Mouse (Mus musculus): ENCODE results near the gene Plbd2. TPM values are rescaled to one million over a fixed set of nuclear protein-coding genes. Genes with fewer than 3 reads are reported as not detected.

Gene Plbd2
- polyA plus RNA-seq, 1 experiment from 2014 or later = 33.6 TPM

- no peak for DNase-seq (ENCODE audit: low spot score)
- no peak overlapping the region for H3K27ac ChIP-seq (ENCODE audit: low read depth, low read length)
- 84% methylated on average over 7 of the region's 7 CpGs for WGBS
- no peak overlapping the region for H3K9ac ChIP-seq (ENCODE audit: low read length)
- peaks cover 3% of the 10 kb centered on the region; the same call in 1 of the 2 replicates for H3K4me1 ChIP-seq (ENCODE audit: control insufficient read depth, insufficient read depth, low read length)
- no peak overlapping the region for H3K4me3 ChIP-seq (ENCODE audit: low read depth, low read length)
- no peaks in the 10 kb centered on the region for H3K27me3 ChIP-seq (ENCODE audit: control insufficient read depth, insufficient read depth, low read length)
- no peak overlapping the region for H3K4me2 ChIP-seq (ENCODE audit: low read depth)
- no peaks in the 10 kb centered on the region for H3K9me3 ChIP-seq (ENCODE audit: control insufficient read depth, low read length)
- ATAC-seq (ENCODE audit: insufficient read depth, low FRiP score, low TSS enrichment) = no peak
- no peaks in the 10 kb centered on the region for H3K36me3 ChIP-seq (ENCODE audit: control insufficient read depth, insufficient read depth, low read length)
These were observed 12.0 kb upstream of the Plbd2 start for GRCm38 (mm10) chr5:120515451-120515850.

GRCm38 (mm10) chr5:120514754-120515153 lies 11.3 kb upstream of the Plbd2 start:
- Histone ChIP-seq H3K27ac (ENCODE audit: low read depth, low read length) (no peak overlapping the region), H3K9me3 (ENCODE audit: control insufficient read depth, low read length) (no peaks in the 10 kb centered on the region), H3K4me3 (ENCODE audit: low read depth, low read length) (no peak overlapping the region), H3K27me3 (ENCODE audit: control insufficient read depth, insufficient read depth, low read length) (no peaks in the 10 kb centered on the region), H3K9ac (ENCODE audit: low read length) (no peak overlapping the region), H3K36me3 (ENCODE audit: control insufficient read depth, insufficient read depth, low read length) (no peaks in the 10 kb centered on the region), H3K4me2 (ENCODE audit: low read depth) (no peak overlapping the region), H3K4me1 (ENCODE audit: control insufficient read depth, insufficient read depth, low read length) (peaks cover 3% of the 10 kb centered on the region; the same call in 1 of the 2 replicates)
- DNase-seq (ENCODE audit: low spot score) = no peak
- WGBS = 36% methylated on average over 4 of the region's 4 CpGs
- ATAC-seq (ENCODE audit: insufficient read depth, low FRiP score, low TSS enrichment) = no peak

GRCm38 (mm10) chr5:120514031-120514677 lies 10.7 kb upstream of the Plbd2 start:
- 83% methylated on average over 9 of the region's 9 CpGs for WGBS
- no peak for ATAC-seq (ENCODE audit: insufficient read depth, low FRiP score, low TSS enrichment)

GRCm38 (mm10) chr5:120512911-120513555 lies 9.6 kb upstream of the Plbd2 start:
- ATAC-seq (ENCODE audit: insufficient read depth, low FRiP score, low TSS enrichment) (peak; percentile 38; the same call in 1 of the 2 replicates), DNase-seq (ENCODE audit: low spot score) (no peak)
- no peak overlapping the region for H3K4me2 ChIP-seq (ENCODE audit: low read depth)

More at GRCm38 (mm10) chr5:120514031-120514677, 10.7 kb upstream of the Plbd2 start:
- DNase-seq (ENCODE audit: low spot score) = no peak
- Histone ChIP-seq H3K4me3 (ENCODE audit: low read depth, low read length) (no peak overlapping the region), H3K27ac (ENCODE audit: low read depth, low read length) (no peak overlapping the region), H3K4me2 (ENCODE audit: low read depth) (no peak overlapping the region), H3K27me3 (ENCODE audit: control insufficient read depth, insufficient read depth, low read length) (no peaks in the 10 kb centered on the region), H3K36me3 (ENCODE audit: control insufficient read depth, insufficient read depth, low read length) (no peaks in the 10 kb centered on the region), H3K4me1 (ENCODE audit: control insufficient read depth, insufficient read depth, low read length) (peaks cover 3% of the 10 kb centered on the region; the same call in 1 of the 2 replicates), H3K9ac (ENCODE audit: low read length) (no peak overlapping the region), H3K9me3 (ENCODE audit: control insufficient read depth, low read length) (no peaks in the 10 kb centered on the region)

GRCm38 (mm10) chr5:120511643-120512220 lies 8.3 kb upstream of the Plbd2 start:
- 36% methylated on average over 14 of the region's 14 CpGs for WGBS
- Histone ChIP-seq H3K4me2 (ENCODE audit: low read depth) (peak overlapping the region; percentile 52), H3K27me3 (ENCODE audit: control insufficient read depth, insufficient read depth, low read length) (no peaks in the 10 kb centered on the region), H3K27ac (ENCODE audit: low read depth, low read length) (no peak overlapping the region), H3K9me3 (ENCODE audit: control insufficient read depth, low read length) (no peaks in the 10 kb centered on the region), H3K9ac (ENCODE audit: low read length) (no peak overlapping the region), H3K4me1 (ENCODE audit: control insufficient read depth, insufficient read depth, low read length) (peaks cover 3% of the 10 kb centered on the region; the same call in 1 of the 2 replicates), H3K36me3 (ENCODE audit: control insufficient read depth, insufficient read depth, low read length) (no peaks in the 10 kb centered on the region), H3K4me3 (ENCODE audit: low read depth, low read length) (peak overlapping the region; percentile 37)
- DNase-seq (ENCODE audit: low spot score) (no peak), ATAC-seq (ENCODE audit: insufficient read depth, low FRiP score, low TSS enrichment) (no peak)

More at GRCm38 (mm10) chr5:120512911-120513555, 9.6 kb upstream of the Plbd2 start:
- Histone ChIP-seq H3K27ac (ENCODE audit: low read depth, low read length) (no peak overlapping the region), H3K9me3 (ENCODE audit: control insufficient read depth, low read length) (no peaks in the 10 kb centered on the region), H3K36me3 (ENCODE audit: control insufficient read depth, insufficient read depth, low read length) (no peaks in the 10 kb centered on the region), H3K9ac (ENCODE audit: low read length) (no peak overlapping the region), H3K27me3 (ENCODE audit: control insufficient read depth, insufficient read depth, low read length) (no peaks in the 10 kb centered on the region), H3K4me3 (ENCODE audit: low read depth, low read length) (no peak overlapping the region), H3K4me1 (ENCODE audit: control insufficient read depth, insufficient read depth, low read length) (peaks cover 3% of the 10 kb centered on the region; the same call in 1 of the 2 replicates)
- 33% methylated on average over 15 of the region's 15 CpGs for WGBS

GRCm38 (mm10) chr5:120510982-120511642 lies 7.7 kb upstream of the Plbd2 start, which contains the start of gene Slc8b1:
Slc8b1 (plus strand) TSS chr5:120511168.
- Histone ChIP-seq H3K9ac (ENCODE audit: low read length) (peak within 1 kb of the TSS; percentile 7), H3K36me3 (ENCODE audit: control insufficient read depth, insufficient read depth, low read length) (no peaks in the 10 kb centered on the region), H3K27ac (ENCODE audit: low read depth, low read length) (no peak within 1 kb of the TSS), H3K4me2 (ENCODE audit: low read depth) (peak within 1 kb of the TSS; percentile 52), H3K27me3 (ENCODE audit: control insufficient read depth, insufficient read depth, low read length) (no peaks in the 10 kb centered on the region), H3K9me3 (ENCODE audit: control insufficient read depth, low read length) (no peaks in the 10 kb centered on the region), H3K4me1 (ENCODE audit: control insufficient read depth, insufficient read depth, low read length) (peaks cover 3% of the 10 kb centered on the region; the same call in 1 of the 2 replicates), H3K4me3 (ENCODE audit: low read depth, low read length) (peak within 1 kb of the TSS; percentile 37)
- peak; percentile 79 for ATAC-seq (ENCODE audit: insufficient read depth, low FRiP score, low TSS enrichment)
- DNase-seq (ENCODE audit: low spot score) = peak; percentile 93
- 1% methylated on average over 36 of the region's 36 CpGs for WGBS

- DNase-seq (ENCODE audit: low spot score) (no peak), ATAC-seq (ENCODE audit: insufficient read depth, low FRiP score, low TSS enrichment) (no peak)
- no peak overlapping the region for H3K4me3 ChIP-seq (ENCODE audit: low read depth, low read length)
- H3K27ac ChIP-seq (ENCODE audit: low read depth, low read length) = no peak overlapping the region
- H3K36me3 ChIP-seq (ENCODE audit: control insufficient read depth, insufficient read depth, low read length) = no peaks in the 10 kb centered on the region
- 46% methylated on average over 4 of the region's 4 CpGs for WGBS
- no peak overlapping the region for H3K9ac ChIP-seq (ENCODE audit: low read length)
- no peaks in the 10 kb centered on the region for H3K27me3 ChIP-seq (ENCODE audit: control insufficient read depth, insufficient read depth, low read length)
- H3K9me3 ChIP-seq (ENCODE audit: control insufficient read depth, low read length) = no peaks in the 10 kb centered on the region
- H3K4me2 ChIP-seq (ENCODE audit: low read depth) = no peak overlapping the region
- H3K4me1 ChIP-seq (ENCODE audit: control insufficient read depth, insufficient read depth, low read length) = peaks cover 6% of the 10 kb centered on the region
These were observed 3.9 kb upstream of the Plbd2 start for GRCm38 (mm10) chr5:120507311-120507710.

GRCm38 (mm10) chr5:120506490-120506889 lies 3.1 kb upstream of the Plbd2 start:
- Histone ChIP-seq H3K27ac (ENCODE audit: low read depth, low read length) (no peak overlapping the region), H3K4me2 (ENCODE audit: low read depth) (no peak overlapping the region), H3K27me3 (ENCODE audit: control insufficient read depth, insufficient read depth, low read length) (no peaks in the 10 kb centered on the region), H3K4me1 (ENCODE audit: control insufficient read depth, insufficient read depth, low read length) (peaks cover 9% of the 10 kb centered on the region), H3K36me3 (ENCODE audit: control insufficient read depth, insufficient read depth, low read length) (no peaks in the 10 kb centered on the region), H3K9me3 (ENCODE audit: control insufficient read depth, low read length) (no peaks in the 10 kb centered on the region), H3K9ac (ENCODE audit: low read length) (no peak overlapping the region), H3K4me3 (ENCODE audit: low read depth, low read length) (no peak overlapping the region)
- ATAC-seq (ENCODE audit: insufficient read depth, low FRiP score, low TSS enrichment) (no peak), DNase-seq (ENCODE audit: low spot score) (no peak)
- WGBS = 67% methylated on average over 9 of the region's 9 CpGs

Data from neural tube, embryonic 11.5 days (tissue).